Mouse (Mus musculus) cerebellum, adult 2 months (tissue): ENCODE results near the gene Lyl1.

Source experiments
- CTCF ChIP-seq: fragments of 200-500 bp; IDR thresholded peaks from 2 replicates; pipeline ENCODE4 v1.5.1; 2011; ENCODE audit warnings: low read depth, mild to moderate bottlenecking, control low read depth, low read length, moderate library complexity, borderline replicate concordance; ENCODE audit not compliant: insufficient read depth
- POLR2A ChIP-seq: fragments of 200-500 bp; IDR thresholded peaks from 2 replicates; pipeline ENCODE4 v1.6.1; 2011; ENCODE audit warnings: low read length, control low read depth, borderline replicate concordance; ENCODE audit not compliant: insufficient read depth

DNA sequence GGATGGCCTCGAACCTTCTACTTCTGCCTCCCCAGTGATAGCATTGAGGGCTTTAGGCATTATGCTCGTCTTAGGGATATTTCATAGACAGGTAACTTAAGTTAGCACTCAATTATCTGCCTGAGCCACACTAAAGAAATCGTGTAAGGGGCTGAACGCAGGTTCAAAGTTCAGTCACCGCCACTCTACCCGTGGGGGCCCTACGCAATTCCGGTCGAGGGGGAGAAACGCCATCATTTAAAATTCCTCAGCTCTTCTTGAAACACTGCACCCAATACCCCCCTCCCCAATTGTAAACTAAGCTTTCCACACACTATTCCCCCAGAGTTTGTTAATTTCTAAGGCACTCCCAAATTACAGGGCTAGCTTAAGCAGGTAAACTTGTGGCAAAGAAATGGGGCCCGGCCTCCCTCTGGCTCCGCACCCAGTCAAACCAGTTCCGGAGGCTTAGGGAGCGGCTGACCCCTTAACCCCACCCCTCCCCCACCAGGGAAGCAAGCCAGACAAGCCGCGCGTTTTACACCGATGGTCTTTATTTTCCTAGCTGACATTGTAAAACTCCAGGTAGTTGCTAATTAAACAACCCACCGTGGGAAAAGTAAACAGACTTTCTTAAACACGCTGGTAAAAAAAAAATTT, 40.3 kb upstream of the Lyl1 start:
- TF ChIP-seq POLR2A (no peak), CTCF (no peak)
